Mouse (Mus musculus): ENCODE measurements around the gene Rspry1. TPM values are rescaled to one million over a fixed set of nuclear protein-coding genes. Genes with fewer than 3 reads are reported as not detected.

Gene Rspry1
- polyA plus RNA-seq, 1 experiment from 2014 or later: 35.0 TPM

DNA sequence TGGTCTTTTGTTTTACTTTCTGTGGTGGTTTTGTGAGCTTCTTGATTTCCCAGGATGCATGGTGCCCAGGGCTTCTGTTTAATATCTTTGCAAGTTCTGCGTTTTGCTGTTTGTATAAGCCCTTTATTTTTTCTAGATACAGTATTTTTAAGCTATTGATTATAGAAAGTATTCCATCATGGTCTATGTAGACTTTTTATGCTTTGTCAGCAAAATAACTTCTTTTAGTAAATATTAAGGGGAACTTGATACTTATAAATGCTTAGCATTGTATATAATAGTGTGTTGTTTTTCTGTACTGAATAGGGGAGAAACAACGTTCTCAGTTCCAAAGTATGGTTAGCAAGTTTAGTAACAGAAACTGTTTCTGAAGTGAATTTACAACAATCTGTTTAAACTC, 2.3 kb downstream of the Rspry1 start:
- ATAC-seq (ENCODE audit: insufficient read depth): no peak
- Histone ChIP-seq H3K4me3 (ENCODE audit: low read depth, low read length) (no peak overlapping the region), H3K27me3 (ENCODE audit: insufficient read depth, low read length) (no peaks in the 10 kb centered on the region), H3K9me3 (ENCODE audit: low read depth, low read length) (no peaks in the 10 kb centered on the region), H3K4me2 (peak overlapping the region; percentile 86; the same call in 1 of the 2 replicates), H3K9ac (no peak overlapping the region), H3K36me3 (ENCODE audit: insufficient read depth) (no peaks in the 10 kb centered on the region), H3K27ac (ENCODE audit: low read depth) (no peak overlapping the region), H3K4me1 (ENCODE audit: insufficient read depth) (peaks cover 12% of the 10 kb centered on the region; the same call in 1 of the 2 replicates)
- WGBS: 80% methylated on average over 2 of the region's 2 CpGs
- no peak for DNase-seq
- no peak for TF ChIP-seq CTCF (IDR thresholded peaks at IDR 0.05; ENCODE audit: low read depth)

DNA sequence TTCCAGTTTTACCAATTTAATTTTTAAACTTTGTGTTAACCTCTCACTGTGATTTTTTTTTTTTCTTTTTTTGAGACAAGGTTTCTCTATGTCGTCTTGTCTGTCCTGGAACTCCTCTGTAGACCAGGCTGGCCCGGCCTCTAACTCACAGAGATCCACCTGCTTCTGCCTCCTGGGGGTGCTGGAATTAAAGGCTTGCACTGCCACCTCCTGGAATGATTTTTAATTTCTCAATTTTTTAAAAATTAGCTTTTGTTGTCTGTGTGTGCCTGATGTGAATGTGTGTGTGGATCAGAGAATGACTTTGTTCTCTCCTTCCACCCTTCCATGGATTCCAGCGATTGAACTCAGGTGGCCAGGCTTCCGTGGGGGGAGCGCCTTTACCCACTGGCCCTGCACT, 5.3 kb downstream of the Rspry1 start:
- H3K9ac ChIP-seq: no peak overlapping the region
- H3K4me2 ChIP-seq: no peak overlapping the region
- 0 out of 2 replicates have a peak, but pooled peaks cover 7% of the 10 kb centered on the region for H3K4me1 ChIP-seq (ENCODE audit: insufficient read depth)
- ATAC-seq (ENCODE audit: insufficient read depth): no peak
- no peaks in the 10 kb centered on the region for H3K27me3 ChIP-seq (ENCODE audit: insufficient read depth, low read length)
- no peaks in the 10 kb centered on the region for H3K9me3 ChIP-seq (ENCODE audit: low read depth, low read length)
- DNase-seq: no peak
- WGBS: 87% methylated on average over 5 of the region's 5 CpGs
- no peaks in the 10 kb centered on the region for H3K36me3 ChIP-seq (ENCODE audit: insufficient read depth)
- no peak for TF ChIP-seq CTCF (IDR thresholded peaks at IDR 0.05; ENCODE audit: low read depth)
- H3K4me3 ChIP-seq (ENCODE audit: low read depth, low read length): no peak overlapping the region
- no peak overlapping the region for H3K27ac ChIP-seq (ENCODE audit: low read depth)

DNA sequence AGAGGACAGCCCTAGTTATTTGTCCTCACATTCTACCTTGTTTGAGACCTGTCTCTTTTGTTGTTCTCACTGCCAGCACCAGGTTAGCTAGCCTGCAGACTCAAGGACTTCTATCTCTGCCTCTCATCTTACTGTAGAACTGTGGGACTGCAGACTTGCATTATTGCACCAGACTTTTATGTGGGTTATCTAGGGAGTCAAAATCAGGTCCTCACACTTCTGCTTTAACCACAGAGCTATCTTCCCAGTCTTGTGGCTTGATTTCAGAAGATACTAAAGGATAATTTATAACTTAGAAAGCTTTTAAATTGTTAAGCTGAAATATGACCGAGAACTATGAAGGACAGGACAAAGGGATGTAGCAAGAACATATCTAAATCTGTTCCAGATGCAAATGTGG, 23.1 kb downstream of the Rspry1 start:
- Histone ChIP-seq H3K27ac (ENCODE audit: low read depth) (no peak overlapping the region), H3K36me3 (ENCODE audit: insufficient read depth) (peaks cover 18% of the 10 kb centered on the region; the same call in 1 of the 2 replicates), H3K27me3 (ENCODE audit: insufficient read depth, low read length) (no peaks in the 10 kb centered on the region), H3K9me3 (ENCODE audit: low read depth, low read length) (no peaks in the 10 kb centered on the region), H3K9ac (no peak overlapping the region), H3K4me2 (no peak overlapping the region), H3K4me3 (ENCODE audit: low read depth, low read length) (no peak overlapping the region), H3K4me1 (ENCODE audit: insufficient read depth) (no peaks in the 10 kb centered on the region)
- DNase-seq: no peak
- no peak for ATAC-seq (ENCODE audit: insufficient read depth)
- TF ChIP-seq CTCF (IDR thresholded peaks at IDR 0.05; ENCODE audit: low read depth): no peak
- WGBS: 91% methylated on average over 1 of the region's 1 CpGs

DNA sequence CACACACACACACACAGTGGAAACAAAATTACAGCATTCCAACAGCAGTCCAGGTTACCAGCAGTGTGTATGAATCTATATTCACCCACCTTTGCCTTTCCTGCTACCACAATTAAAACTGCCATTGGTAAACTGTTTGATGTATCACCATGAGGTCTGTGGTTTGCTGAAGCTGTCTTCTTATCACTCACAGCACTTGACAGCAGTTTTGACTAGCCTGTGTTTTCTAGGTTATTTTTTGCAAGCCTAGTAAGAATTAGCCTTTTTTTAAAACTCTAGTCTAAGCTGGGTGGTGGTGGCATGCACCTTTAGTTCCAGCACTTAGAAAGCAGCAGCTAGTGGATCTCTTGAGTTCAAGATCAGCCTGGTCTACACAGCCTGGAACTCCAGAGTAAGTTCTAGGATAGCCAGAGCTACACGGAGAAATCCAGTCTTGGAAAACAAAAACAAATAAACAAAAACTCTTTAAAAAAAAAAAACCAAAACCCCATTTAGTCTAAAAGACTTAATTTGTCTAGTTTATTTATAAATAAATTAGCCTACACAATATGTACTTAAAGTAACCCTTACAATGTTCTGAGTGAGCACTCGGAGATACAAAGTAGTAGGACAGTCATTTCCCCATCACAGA, 31.9 kb downstream of the Rspry1 start:
- peaks cover 71% of the 10 kb centered on the region for H3K36me3 ChIP-seq (ENCODE audit: insufficient read depth)
- no peak for TF ChIP-seq CTCF (IDR thresholded peaks at IDR 0.05; ENCODE audit: low read depth)
- no peak for ATAC-seq (ENCODE audit: insufficient read depth)
- H3K9ac ChIP-seq: no peak overlapping the region
- no peaks in the 10 kb centered on the region for H3K27me3 ChIP-seq (ENCODE audit: insufficient read depth, low read length)
- no peaks in the 10 kb centered on the region for H3K4me1 ChIP-seq (ENCODE audit: insufficient read depth)
- no peaks in the 10 kb centered on the region for H3K9me3 ChIP-seq (ENCODE audit: low read depth, low read length)
- no peak overlapping the region for H3K27ac ChIP-seq (ENCODE audit: low read depth)
- no peak overlapping the region for H3K4me2 ChIP-seq
- no peak for DNase-seq
- 70% methylated on average over 2 of the region's 2 CpGs for WGBS
- no peak overlapping the region for H3K4me3 ChIP-seq (ENCODE audit: low read depth, low read length)

DNA sequence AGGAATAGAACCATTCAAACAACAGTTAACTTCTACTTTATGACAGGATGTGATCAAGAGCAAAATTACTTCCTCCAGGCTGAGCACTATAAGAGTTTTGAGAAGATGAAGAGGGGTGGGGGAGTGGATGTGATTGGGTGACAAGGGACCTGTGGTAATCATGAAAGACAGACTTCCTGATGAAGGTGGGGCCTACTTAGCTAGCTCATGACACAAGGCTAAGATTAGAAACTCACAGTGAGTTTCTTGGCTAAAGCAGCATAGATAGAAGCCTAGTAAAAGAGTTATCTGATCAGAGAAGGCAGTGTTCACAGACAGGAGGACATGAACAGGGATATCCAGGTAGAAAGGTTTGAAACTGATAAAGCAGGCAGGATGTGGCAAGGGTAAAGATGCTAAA, 32.5 kb downstream of the Rspry1 start:
- H3K4me2 ChIP-seq: no peak overlapping the region
- no peak for ATAC-seq (ENCODE audit: insufficient read depth)
- no peak overlapping the region for H3K4me3 ChIP-seq (ENCODE audit: low read depth, low read length)
- H3K36me3 ChIP-seq (ENCODE audit: insufficient read depth): peaks cover 76% of the 10 kb centered on the region
- no peak overlapping the region for H3K27ac ChIP-seq (ENCODE audit: low read depth)
- H3K9me3 ChIP-seq (ENCODE audit: low read depth, low read length): no peaks in the 10 kb centered on the region
- no peaks in the 10 kb centered on the region for H3K4me1 ChIP-seq (ENCODE audit: insufficient read depth)
- no peak overlapping the region for H3K9ac ChIP-seq
- no peak for DNase-seq
- no peak for TF ChIP-seq CTCF (IDR thresholded peaks at IDR 0.05; ENCODE audit: low read depth)
- H3K27me3 ChIP-seq (ENCODE audit: insufficient read depth, low read length): no peaks in the 10 kb centered on the region

DNA sequence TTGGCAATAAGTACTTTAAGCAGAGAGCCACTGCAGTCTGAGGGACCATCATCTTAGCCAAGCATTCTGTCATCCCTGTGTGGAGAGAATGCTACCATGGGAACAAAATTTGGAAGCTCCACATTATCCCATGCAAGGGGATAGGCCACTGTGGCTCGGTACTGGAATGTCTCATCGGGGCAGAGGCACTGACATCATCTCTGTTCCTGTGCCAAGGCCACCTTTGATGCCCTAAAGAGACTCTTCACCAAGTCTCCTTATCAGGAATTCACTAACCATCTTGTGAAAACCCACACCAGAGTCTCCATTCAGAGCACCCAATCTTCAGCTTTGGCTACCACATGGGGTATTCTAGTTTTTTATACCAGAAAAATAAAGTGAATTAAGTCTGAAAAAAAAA, 39.4 kb downstream of the Rspry1 start:
- Histone ChIP-seq H3K4me2 (no peak overlapping the region), H3K4me1 (ENCODE audit: insufficient read depth) (no peaks in the 10 kb centered on the region), H3K27me3 (ENCODE audit: insufficient read depth, low read length) (no peaks in the 10 kb centered on the region), H3K27ac (ENCODE audit: low read depth) (no peak overlapping the region), H3K36me3 (ENCODE audit: insufficient read depth) (peaks cover 79% of the 10 kb centered on the region), H3K9ac (no peak overlapping the region), H3K9me3 (ENCODE audit: low read depth, low read length) (no peaks in the 10 kb centered on the region), H3K4me3 (ENCODE audit: low read depth, low read length) (no peak overlapping the region)
- ATAC-seq (ENCODE audit: insufficient read depth): no peak
- DNase-seq: no peak
- WGBS: 99% methylated on average over 2 of the region's 2 CpGs
- no peak for TF ChIP-seq CTCF (IDR thresholded peaks at IDR 0.05; ENCODE audit: low read depth)

DNA sequence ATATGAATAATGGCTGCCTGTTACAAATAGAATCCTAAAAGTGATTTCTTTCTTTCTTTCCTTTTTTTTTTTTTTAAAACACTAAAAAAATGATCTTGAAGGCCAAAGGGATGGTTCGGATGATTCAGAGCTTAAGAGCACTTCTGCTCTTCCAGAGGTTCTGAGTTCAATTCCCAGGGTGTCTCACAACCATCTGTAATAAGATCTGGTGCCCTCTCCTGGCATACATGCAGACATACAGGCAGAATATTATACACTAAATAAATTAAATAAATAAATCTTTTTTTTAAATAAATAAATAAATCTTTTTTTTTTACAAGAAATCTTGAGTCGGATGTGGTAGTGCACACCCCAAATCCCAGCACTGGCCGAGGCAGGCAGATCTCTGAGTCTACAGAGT, 40.2 kb downstream of the Rspry1 start:
- TF ChIP-seq CTCF (IDR thresholded peaks at IDR 0.05; ENCODE audit: low read depth): no peak
- Histone ChIP-seq H3K9me3 (ENCODE audit: low read depth, low read length) (no peaks in the 10 kb centered on the region), H3K4me3 (ENCODE audit: low read depth, low read length) (no peak overlapping the region), H3K9ac (no peak overlapping the region), H3K4me2 (no peak overlapping the region), H3K4me1 (ENCODE audit: insufficient read depth) (no peaks in the 10 kb centered on the region), H3K27me3 (ENCODE audit: insufficient read depth, low read length) (no peaks in the 10 kb centered on the region), H3K27ac (ENCODE audit: low read depth) (no peak overlapping the region), H3K36me3 (ENCODE audit: insufficient read depth) (peaks cover 80% of the 10 kb centered on the region)
- no peak for DNase-seq
- 82% methylated on average over 3 of the region's 3 CpGs for WGBS
- no peak for ATAC-seq (ENCODE audit: insufficient read depth)
